Mouse (Mus musculus) CH12.LX (cell line): Measurements from ENCODE around the gene Commd4. TPM values are rescaled to one million over a fixed set of nuclear protein-coding genes. Genes with fewer than 3 reads are reported as not detected.

Experiments used
- DNase-seq: peaks from one replicate; pipeline ENCODE4 v3.0.0-alpha.2; 2013; ENCODE audit errors: extremely low read depth
- H3K27ac ChIP-seq: 2 replicates; pipeline ENCODE4 v1.5.1; 2012; ENCODE audit warnings: low read depth, mild to moderate bottlenecking, control low read depth, moderate library complexity; ENCODE audit not compliant: insufficient read depth
- H3K27me3 ChIP-seq: replicated peaks from 2 replicates; pipeline ENCODE3; 2012; ENCODE audit warnings: inconsistent platforms
- H3K36me3 ChIP-seq, 2 experiments: replicated peaks in 1 of 2; 2 replicates each; pipeline versions ENCODE3 to v1.6.1; 2012; ENCODE audit warnings: inconsistent platforms in 1 of 2, low read length in 1 of 2, mild to moderate bottlenecking in 1 of 2, mixed read lengths in 1 of 2, moderate library complexity in 1 of 2; ENCODE audit not compliant: control insufficient read depth in 1 of 2, insufficient read depth in 1 of 2
- H3K4me1 ChIP-seq, 2 experiments: 2 replicates each; pipeline ENCODE4 v1.6.1; 2012; ENCODE audit warnings: inconsistent platforms in 1 of 2, moderate library complexity in 1 of 2; ENCODE audit not compliant: insufficient read depth in 2 of 2, control insufficient read depth in 1 of 2
- H3K4me2 ChIP-seq: 2 replicates; pipeline ENCODE4 v1.6.1; 2012; ENCODE audit warnings: low read depth, mild to moderate bottlenecking, control low read depth; ENCODE audit not compliant: poor library complexity, insufficient read depth, severe bottlenecking
- H3K4me3 ChIP-seq, 3 experiments: fragments of 150-350 bp in 1 of 3; sonication (generic) in 1 of 3; replicated peaks in 1 of 3; 2 replicates each; pipeline versions ENCODE3 to v1.5.1; 2011 to 2012; ENCODE audit warnings: low read depth in 2 of 3, low read length in 2 of 3, mild to moderate bottlenecking in 2 of 3, moderate library complexity in 2 of 3, control low read depth in 1 of 3, improper control_type of control experiment in 1 of 3, inconsistent platforms in 1 of 3, mixed read lengths in 1 of 3; ENCODE audit not compliant: poor library complexity in 1 of 3
- H3K79me2 ChIP-seq: replicated peaks from 2 replicates; pipeline ENCODE4 v1.6.1; 2012; ENCODE audit warnings: mild to moderate bottlenecking, moderate library complexity; ENCODE audit not compliant: control insufficient read depth, poor library complexity, insufficient read depth, severe bottlenecking; ENCODE audit errors: extremely low read depth
- H3K9ac ChIP-seq: 2 replicates; pipeline ENCODE4 v1.6.1; 2012; ENCODE audit warnings: low read depth, mild to moderate bottlenecking, control low read depth, moderate library complexity; ENCODE audit not compliant: insufficient read depth
- H3K9me3 ChIP-seq: replicated peaks from 2 replicates; pipeline ENCODE3; 2012; ENCODE audit warnings: low read length, inconsistent platforms, mixed read lengths
- BHLHE40 ChIP-seq: IDR thresholded peaks from 2 replicates; pipeline ENCODE4 v1.6.1; 2011; ENCODE audit warnings: mild to moderate bottlenecking, low read depth, low read length, improper control_type of control experiment
- CHD1 ChIP-seq: IDR thresholded peaks from 2 replicates; pipeline ENCODE4 v1.6.1; 2012; ENCODE audit warnings: low read depth, low read length, improper control_type of control experiment, inconsistent platforms
- CHD2 ChIP-seq: IDR thresholded peaks from 2 replicates; pipeline ENCODE4 v1.6.1; 2011; ENCODE audit warnings: low read length, improper control_type of control experiment
- CTCF ChIP-seq, 2 experiments: IDR thresholded peaks in 1 of 2; conservative IDR thresholded peaks in 1 of 2; 2 replicates each; pipeline ENCODE4 v1.5.1; 2011 to 2012; ENCODE audit warnings: low read depth in 2 of 2, low read length in 2 of 2, improper control_type of control experiment in 1 of 2, inconsistent platforms in 1 of 2, mild to moderate bottlenecking in 1 of 2, moderate library complexity in 1 of 2
- E2F4 ChIP-seq: IDR thresholded peaks from 2 replicates; pipeline ENCODE4 v1.6.1; 2011; ENCODE audit warnings: low read depth, low read length, improper control_type of control experiment; ENCODE audit not compliant: insufficient replicate concordance
- ELF1 ChIP-seq: IDR thresholded peaks from 2 replicates; pipeline ENCODE4 v1.6.1; 2014; ENCODE audit warnings: low read depth, mild to moderate bottlenecking, inconsistent platforms, low read length, improper control_type of control experiment
- EP300 ChIP-seq: IDR thresholded peaks from 2 replicates; pipeline ENCODE4 v1.6.1; 2011; ENCODE audit warnings: low read length, improper control_type of control experiment
- ETS1 ChIP-seq: conservative IDR thresholded peaks from 2 replicates; pipeline ENCODE4 v1.6.1; 2012; ENCODE audit warnings: low read depth, mild to moderate bottlenecking, inconsistent platforms, low read length, improper control_type of control experiment, moderate library complexity
- GABPA ChIP-seq: IDR thresholded peaks from 2 replicates; pipeline ENCODE4 v1.6.1; 2012; ENCODE audit warnings: low read depth, low read length, improper control_type of control experiment, inconsistent platforms; ENCODE audit not compliant: insufficient replicate concordance
- HCFC1 ChIP-seq: IDR thresholded peaks from 2 replicates; pipeline ENCODE4 v1.6.1; 2012; ENCODE audit warnings: low read depth, mild to moderate bottlenecking, inconsistent platforms, low read length, improper control_type of control experiment
- IRF4 ChIP-seq: IDR thresholded peaks from 2 replicates; pipeline ENCODE4 v1.6.1; 2014; ENCODE audit warnings: low read depth, mild to moderate bottlenecking, inconsistent platforms, low read length, improper control_type of control experiment
- JUN ChIP-seq: IDR thresholded peaks from 2 replicates; pipeline ENCODE4 v1.6.1; 2011; ENCODE audit warnings: low read depth, mild to moderate bottlenecking, low read length, improper control_type of control experiment, moderate library complexity; ENCODE audit not compliant: insufficient read depth
- KAT2A ChIP-seq: IDR thresholded peaks from 2 replicates; pipeline ENCODE4 v1.6.1; 2012; ENCODE audit warnings: low read length, improper control_type of control experiment, inconsistent platforms; ENCODE audit not compliant: insufficient replicate concordance
- MAFK ChIP-seq: IDR thresholded peaks from 2 replicates; pipeline ENCODE4 v1.6.1; 2011; ENCODE audit warnings: low read length, improper control_type of control experiment; ENCODE audit not compliant: insufficient replicate concordance
- MAX ChIP-seq: IDR thresholded peaks from 2 replicates; pipeline ENCODE4 v1.6.1; 2011; ENCODE audit warnings: low read length, improper control_type of control experiment
- MAZ ChIP-seq: IDR thresholded peaks from 2 replicates; pipeline ENCODE4 v1.6.1; 2012; ENCODE audit warnings: low read depth, mild to moderate bottlenecking, inconsistent platforms, low read length, improper control_type of control experiment, moderate library complexity
- MXI1 ChIP-seq: IDR thresholded peaks from 2 replicates; pipeline ENCODE4 v1.6.1; 2011; ENCODE audit warnings: mild to moderate bottlenecking, low read depth, low read length, improper control_type of control experiment
- MYC ChIP-seq: IDR thresholded peaks from 2 replicates; pipeline ENCODE4 v1.6.1; 2011; ENCODE audit warnings: low read depth, mild to moderate bottlenecking, improper control_type of control experiment, low read length
- NELFE ChIP-seq: IDR thresholded peaks from 2 replicates; pipeline ENCODE4 v1.6.1; 2011; ENCODE audit warnings: low read depth, low read length, improper control_type of control experiment
- PAX5 ChIP-seq: IDR thresholded peaks from 2 replicates; pipeline ENCODE4 v1.6.1; 2012; ENCODE audit warnings: low read length, inconsistent platforms, mixed read lengths
- POLR2AphosphoS2 ChIP-seq: IDR thresholded peaks from 2 replicates; pipeline ENCODE4 v1.6.1; 2011; ENCODE audit warnings: low read depth, low read length, improper control_type of control experiment
- RCOR1 ChIP-seq: conservative IDR thresholded peaks from 2 replicates; pipeline ENCODE4 v1.6.1; 2012; ENCODE audit warnings: low read depth, mild to moderate bottlenecking, inconsistent platforms, low read length, improper control_type of control experiment
- SIN3A ChIP-seq: IDR thresholded peaks from 2 replicates; pipeline ENCODE4 v1.6.1; 2012; ENCODE audit warnings: low read length, improper control_type of control experiment, inconsistent platforms
- SMC3 ChIP-seq: IDR thresholded peaks from 2 replicates; pipeline ENCODE4 v1.6.1; 2011; ENCODE audit warnings: low read depth, low read length, improper control_type of control experiment
- TBP ChIP-seq: conservative IDR thresholded peaks from 2 replicates; pipeline ENCODE4 v1.6.1; 2011; ENCODE audit warnings: low read depth, low read length, improper control_type of control experiment
- TCF12 ChIP-seq: IDR thresholded peaks from 2 replicates; pipeline ENCODE4 v1.6.1; 2014; ENCODE audit warnings: low read depth, mild to moderate bottlenecking, inconsistent platforms, low read length, improper control_type of control experiment
- UBTF ChIP-seq: IDR thresholded peaks from 2 replicates; pipeline ENCODE4 v1.6.1; 2012; ENCODE audit warnings: low read depth, mild to moderate bottlenecking, inconsistent platforms, low read length, improper control_type of control experiment, moderate library complexity
- USF2 ChIP-seq: conservative IDR thresholded peaks from 2 replicates; pipeline ENCODE4 v1.6.1; 2011; ENCODE audit warnings: low read depth, low read length, improper control_type of control experiment
- ZC3H11A ChIP-seq: IDR thresholded peaks from 2 replicates; pipeline ENCODE4 v1.6.1; 2012; ENCODE audit warnings: low read depth, mild to moderate bottlenecking, inconsistent platforms, low read length, improper control_type of control experiment
- ZKSCAN1 ChIP-seq: IDR thresholded peaks from 2 replicates; pipeline ENCODE4 v1.6.1; 2012; ENCODE audit warnings: low read depth, inconsistent platforms, low read length, improper control_type of control experiment, borderline replicate concordance
- ZMIZ1 ChIP-seq: IDR thresholded peaks from 2 replicates; pipeline ENCODE4 v1.6.1; 2012; ENCODE audit warnings: low read depth, mild to moderate bottlenecking, inconsistent platforms, low read length, improper control_type of control experiment
- ZNF384 ChIP-seq: IDR thresholded peaks from 2 replicates; pipeline ENCODE4 v1.6.1; 2012; ENCODE audit warnings: low read depth, low read length, improper control_type of control experiment, inconsistent platforms
- dilution Hi-C: fragments of 300-500 bp; cut with MboI; formaldehyde crosslinking; loops from 2 replicates; pipeline ENCODE4 v1.14.3; 2020; ENCODE audit warnings: low sequenced_read_pairs; ENCODE audit not compliant: extremely low pct_unique_long_range_greater_than_20kb, extremely low pct_ligation_motif_present
- in situ Hi-C: fragments of 300-500 bp; cut with MboI; formaldehyde crosslinking; loops from 3 replicates; pipeline ENCODE4 v1.14.3; 2019; ENCODE audit warnings: low sequenced_read_pairs, low pct_ligation_motif_present, low pct_unique_long_range_greater_than_20kb, mixed read lengths
- polyA plus RNA-seq: library from polyadenylated mRNA; unstranded; fragments of >175 nt; gene quantifications from 2 replicates; pipeline ENCODE4 v1.2.1, GENCODE M21; 2012; ENCODE audit warnings: low read depth; ENCODE audit not compliant: insufficient read length
- total RNA-seq, 2 experiments: library from RNA; depleted of rRNA; stranded (reverse); fragments of 300-350 nt in 1 of 2; fragments of >200 nt in 1 of 2; gene quantifications; 2 replicates each; pipeline ENCODE4 v1.2.3; 2012 to 2014

Gene Commd4
- total and polyA plus RNA-seq, 3 experiments = 41.8 to 106 (median 98.3) TPM

DNA sequence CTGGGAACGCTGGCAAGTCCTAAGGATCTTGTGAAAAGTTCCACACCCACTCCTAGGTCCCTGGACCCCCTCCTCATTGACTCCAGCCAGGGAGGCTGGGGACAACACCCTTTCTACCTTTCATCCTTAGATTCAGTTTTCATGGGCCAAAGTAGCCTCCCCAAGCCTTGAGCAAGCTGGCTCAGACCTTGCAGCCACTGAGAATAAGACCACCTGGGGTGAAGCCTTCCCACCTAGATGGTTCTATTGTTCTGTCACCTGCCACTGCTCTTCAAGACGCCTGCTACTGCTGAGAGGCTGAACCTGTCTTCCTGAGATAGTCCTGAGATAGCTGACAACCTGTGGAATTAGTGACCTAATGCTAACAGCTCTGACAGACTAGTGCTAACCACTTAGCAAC lies 5.0 kb upstream of the Commd4 start:
- peaks cover 6% of the 10 kb centered on the region for H3K27me3 ChIP-seq
- H3K9me3 ChIP-seq = no peaks in the 10 kb centered on the region
- no peak overlapping the region for H3K4me3 ChIP-seq
- H3K36me3 ChIP-seq = no peaks in the 10 kb centered on the region
- H3K9ac ChIP-seq = no peak overlapping the region
- H3K79me2 ChIP-seq = no peaks in the 10 kb centered on the region
- DNase-seq = no peak
- no peak overlapping the region for H3K27ac ChIP-seq
- dilution Hi-C loops = no loop called here
- H3K4me1 ChIP-seq = peaks cover 2 to 11% of the 10 kb centered on the region in 2 experiments; a peak in 3 of 4 replicates
- no peak overlapping the region for H3K4me2 ChIP-seq
- TF ChIP-seq MAX (no peak), BHLHE40 (no peak), POLR2AphosphoS2 (no peak), SMC3 (no peak), MAFK (no peak), EP300 (no peak), USF2 (no peak), CHD2 (no peak), NELFE (no peak)
- in situ Hi-C loops = no loop called here

DNA sequence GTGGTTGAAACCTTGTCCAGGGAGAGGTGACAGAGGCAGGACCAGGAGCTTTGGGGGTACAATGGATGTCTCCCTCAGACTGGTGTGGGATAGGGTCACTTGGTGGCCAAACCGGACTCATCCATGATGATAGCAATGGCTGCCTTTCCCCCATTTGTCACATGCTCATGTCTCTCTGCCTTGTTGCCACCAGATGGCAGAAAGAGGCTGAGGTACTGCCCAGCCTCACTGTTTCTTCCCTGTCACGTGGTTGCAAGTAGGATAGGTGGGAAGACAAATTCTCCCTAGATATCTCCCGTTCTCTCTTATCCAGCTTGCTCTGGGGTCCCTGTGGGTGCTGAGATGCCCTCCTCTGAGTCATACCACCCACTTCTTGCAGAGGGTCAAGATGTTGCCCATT lies 4.4 kb upstream of the Commd4 start:
- Histone ChIP-seq H3K27ac (no peak overlapping the region), H3K36me3 (no peaks in the 10 kb centered on the region), H3K9ac (no peak overlapping the region), H3K9me3 (no peaks in the 10 kb centered on the region), H3K4me3 (no peak overlapping the region), H3K27me3 (peaks cover 6% of the 10 kb centered on the region), H3K4me2 (no peak overlapping the region), H3K79me2 (no peaks in the 10 kb centered on the region), H3K4me1 (peaks cover 2 to 12% of the 10 kb centered on the region in 2 experiments; a peak in 3 of 4 replicates)
- in situ Hi-C loops = no loop called here
- peak; percentile 47 for DNase-seq
- dilution Hi-C loops = no loop called here
- no peak for TF ChIP-seq TCF12
- TF ChIP-seq RCOR1 = no peak
- TF ChIP-seq JUN = no peak
- no peak for TF ChIP-seq MAZ
- TF ChIP-seq MYC = peak; percentile 94
- no peak for TF ChIP-seq ZNF384
- TF ChIP-seq ZC3H11A = peak; percentile 55
- no peak for TF ChIP-seq SIN3A
- TF ChIP-seq PAX5 = no peak
- no peak for TF ChIP-seq GABPA
- TF ChIP-seq HCFC1 = 0 out of 2 replicates have a peak, but pooled peaks have one; percentile 30
- TF ChIP-seq CHD2 = no peak
- TF ChIP-seq TBP = no peak
- peak; percentile 33; the same call in 1 of the 2 replicates for TF ChIP-seq ELF1
- TF ChIP-seq ZMIZ1 = no peak
- TF ChIP-seq NELFE = 0 out of 2 replicates have a peak, but pooled peaks have one; percentile 19
- TF ChIP-seq ZKSCAN1 = no peak
- TF ChIP-seq KAT2A = no peak
- no peak for TF ChIP-seq UBTF
- no peak for TF ChIP-seq EP300
- no peak for TF ChIP-seq E2F4
- TF ChIP-seq CTCF (conservative IDR thresholded peaks at IDR 0.05 in 1 of 2, IDR thresholded peaks at IDR 0.05 in 1 of 2; ENCODE audit: low read depth in 2 of 2, low read length in 2 of 2) = peak in 1 of 2 experiments; percentile 82; a peak in 2 of 4 replicates
- TF ChIP-seq MXI1 = peak; percentile 47; the same call in 1 of the 2 replicates
- no peak for TF ChIP-seq POLR2AphosphoS2
- no peak for TF ChIP-seq MAFK
- peak; percentile 50 for TF ChIP-seq BHLHE40
- TF ChIP-seq MAX = peak; percentile 96
- TF ChIP-seq SMC3 = peak; percentile 82
- TF ChIP-seq USF2 = peak; percentile 81
- TF ChIP-seq IRF4 = peak; percentile 42; the same call in 1 of the 2 replicates
- TF ChIP-seq CHD1 = no peak
- no peak for TF ChIP-seq ETS1
